Mouse (Mus musculus): ENCODE data around the gene Sprr2a3. TPM values are rescaled to one million over a fixed set of nuclear protein-coding genes. Genes with fewer than 3 reads are reported as not detected.
"Not testable (repeated sequence)": the region's sequence is repeated elsewhere in the genome, so short reads cannot be mapped to it uniquely, and the experiment has no call there.

Gene Sprr2a3
- polyA plus RNA-seq (2012): not detected in 2 replicates

- TF ChIP-seq GATA1 (IDR thresholded peaks at IDR 0.05; ENCODE audit: low read length): not testable (repeated sequence)
Observed at GRCm38 (mm10) chr3:92285101-92285500, at the start of gene Sprr2a3. Gene Sprr2a3, plus strand, starts transcription at chr3:92285417.

GRCm38 (mm10) chr3:92307406-92307805 lies 22.2 kb downstream of the Sprr2a3 start:
- no peak for TF ChIP-seq GATA1 (IDR thresholded peaks at IDR 0.05; ENCODE audit: low read length)

- TF ChIP-seq GATA1 (IDR thresholded peaks at IDR 0.05; ENCODE audit: low read length): no peak
Observed at GRCm38 (mm10) chr3:92316320-92316719, 31.1 kb downstream of the Sprr2a3 start, which contains the start of gene Sprr2b. Gene Sprr2b, plus strand, starts transcription at chr3:92316620.

- no peak for TF ChIP-seq GATA1 (IDR thresholded peaks at IDR 0.05; ENCODE audit: low read length)
Observed at GRCm38 (mm10) chr3:92317384-92317783, 32.2 kb downstream of the Sprr2a3 start.

- no peak for TF ChIP-seq GATA1 (IDR thresholded peaks at IDR 0.05; ENCODE audit: low read length)
Observed at GRCm38 (mm10) chr3:92336278-92336677, 51.1 kb downstream of the Sprr2a3 start.

- TF ChIP-seq GATA1 (IDR thresholded peaks at IDR 0.05; ENCODE audit: low read length): no peak
Observed at GRCm38 (mm10) chr3:92338840-92339239, 53.6 kb downstream of the Sprr2a3 start, which contains the start of gene Sprr2d. Gene Sprr2d, plus strand, starts transcription at chr3:92339140.

Other genes with a start within 250 kb of the Sprr2a3 start
- gene Lor, start 202.3 kb upstream of the Sprr2a3 start, polyA plus RNA-seq (2012): not detected in 2 replicates
- not detected in 2 replicates for gene Prr9, start 161.5 kb upstream of the Sprr2a3 start, polyA plus RNA-seq (2012)
- gene Lelp1, start 142.7 kb upstream of the Sprr2a3 start, polyA plus RNA-seq (2012): not detected in 2 replicates
- gene Sprr2a1, start 69.6 kb upstream of the Sprr2a3 start, polyA plus RNA-seq (2012): not detected in 2 replicates
- not detected in 2 replicates for gene Sprr2a2, start 69.5 kb upstream of the Sprr2a3 start, polyA plus RNA-seq (2012)
- not detected in 2 replicates for gene Sprr2b, start 31.2 kb downstream of the Sprr2a3 start, polyA plus RNA-seq (2012)
- gene Sprr2d, start 53.7 kb downstream of the Sprr2a3 start, polyA plus RNA-seq (2012): not detected in 2 replicates
- not detected in 2 replicates for gene Sprr2e, start 66.7 kb downstream of the Sprr2a3 start, polyA plus RNA-seq (2012)
- gene Sprr2f, start 79.8 kb downstream of the Sprr2a3 start, polyA plus RNA-seq (2012): not detected in 2 replicates
- gene Sprr2h, start 100.3 kb downstream of the Sprr2a3 start, polyA plus RNA-seq (2012): not detected in 2 replicates
- not detected in 2 replicates for gene Sprr2i, start 122.6 kb downstream of the Sprr2a3 start, polyA plus RNA-seq (2012)
- gene Sprr2j-ps, start 132.7 kb downstream of the Sprr2a3 start, polyA plus RNA-seq (2012): not detected in 2 replicates
- 12.8 and 15.9 TPM in 2 replicates for gene Gm9774, start 144.0 kb downstream of the Sprr2a3 start, polyA plus RNA-seq (2012)
- not detected in 2 replicates for gene Sprr2k, start 147.2 kb downstream of the Sprr2a3 start, polyA plus RNA-seq (2012)
- not detected in 2 replicates for gene Sprr1b, start 153.4 kb downstream of the Sprr2a3 start, polyA plus RNA-seq (2012)
- not detected in 2 replicates for gene Sprr3, start 173.3 kb downstream of the Sprr2a3 start, polyA plus RNA-seq (2012)
- not detected in 2 replicates for gene Sprr1a, start 200.5 kb downstream of the Sprr2a3 start, polyA plus RNA-seq (2012)
- gene Sprr4, start 215.1 kb downstream of the Sprr2a3 start, polyA plus RNA-seq (2012): not detected in 2 replicates
- not detected in 2 replicates for gene 2310046K23Rik, start 249.1 kb downstream of the Sprr2a3 start, polyA plus RNA-seq (2012)

Data from G1E-ER4 (cell line).